Mouse (Mus musculus) spleen, embryonic (tissue): ENCODE data around the gene Eif2b1.
"Not testable (repeated sequence)": the region's sequence is repeated elsewhere in the genome, so short reads cannot be mapped to it uniquely, and the experiment has no call there.

Experiments used
- CTCF ChIA-PET: fragments of 350-600 bp; sonication (Branson Sonifier 250); formaldehyde crosslinking; loops from one replicate; lab custom pipeline; 2022; lab: Charles Lee

The Eif2b1 gene

DNA sequence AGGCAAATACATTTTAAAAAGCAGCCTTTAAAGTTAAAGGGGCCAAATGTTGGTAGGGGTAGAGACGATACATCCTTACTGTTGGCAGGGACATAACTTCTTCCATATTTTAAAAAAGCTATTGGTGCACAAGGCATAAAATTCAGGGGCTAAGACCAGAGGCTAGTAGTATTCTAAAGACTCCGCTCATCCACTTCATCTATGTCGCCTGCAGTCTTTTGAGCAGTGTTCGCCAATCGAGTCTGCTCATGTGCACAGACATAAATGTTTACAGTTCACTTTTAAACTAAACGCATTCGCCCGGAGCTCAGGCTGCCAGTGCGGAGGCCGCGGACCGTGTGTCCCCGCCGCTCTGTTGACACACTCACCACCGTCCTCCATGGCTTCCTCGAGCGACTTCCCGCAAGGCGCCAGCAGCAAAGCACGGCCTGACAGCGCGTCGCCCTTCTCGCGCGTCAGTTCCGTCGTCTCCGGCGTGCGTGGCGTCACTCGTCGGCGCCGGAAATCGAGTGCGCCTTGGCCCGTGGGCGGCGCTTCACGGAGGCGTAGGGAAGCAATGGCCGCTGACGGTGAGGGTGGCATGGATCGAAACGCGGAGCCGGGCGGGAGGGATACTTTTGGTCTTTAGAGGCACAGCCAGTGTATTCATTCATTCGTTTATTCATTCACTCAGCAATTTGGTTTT lies at the start of gene Eif2b1, which contains the start of gene Gtf2h3:
TSS of gene Eif2b1 (minus strand) at position 499 of the 685 bp plus-strand sequence.
TSS of gene Gtf2h3 (plus strand) at position 508 of the 685 bp plus-strand sequence.
- CTCF ChIA-PET: no interaction called here

DNA sequence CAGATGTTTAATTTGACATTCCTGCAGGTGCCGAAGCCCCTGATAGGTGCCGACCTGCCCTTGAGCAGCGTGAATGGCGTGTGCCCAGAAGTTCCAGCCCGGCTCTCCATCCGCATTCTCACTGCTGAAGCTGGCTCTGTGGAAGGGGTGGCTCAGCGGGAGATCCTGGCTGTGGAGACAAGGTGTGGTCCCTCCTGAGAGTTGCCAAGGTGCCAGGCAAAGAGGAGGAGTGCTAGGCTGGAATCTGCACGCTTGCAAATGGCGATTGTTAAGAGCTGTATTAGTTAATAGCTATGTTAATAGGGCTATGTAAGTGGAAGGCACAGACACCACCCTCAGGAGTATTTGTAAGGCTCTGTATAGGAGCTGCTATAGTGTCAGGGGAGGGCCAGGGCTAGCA lies 45.4 kb upstream of the Eif2b1 start:
- CTCF ChIA-PET: no interaction called here

DNA sequence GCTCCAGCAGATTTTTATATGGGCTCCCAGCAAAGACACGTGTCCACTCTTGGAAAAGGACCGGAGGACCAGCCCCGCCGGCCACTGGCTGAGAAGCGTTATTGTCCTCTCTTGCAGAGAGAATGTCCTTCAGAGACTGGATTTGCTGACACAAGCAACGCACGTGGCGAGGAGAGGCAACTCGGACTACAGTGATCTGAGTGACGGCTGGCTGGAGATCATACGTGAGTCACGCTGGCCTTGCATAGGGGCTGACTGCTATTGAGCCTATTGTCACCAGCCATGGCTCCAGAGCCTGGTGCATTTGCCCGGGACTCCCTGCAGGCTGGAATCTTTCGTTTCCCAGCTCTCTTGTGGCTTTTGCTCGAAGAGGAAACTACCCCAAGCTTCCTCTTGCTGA lies 44.0 kb upstream of the Eif2b1 start:
- CTCF ChIA-PET: no interaction called here

DNA sequence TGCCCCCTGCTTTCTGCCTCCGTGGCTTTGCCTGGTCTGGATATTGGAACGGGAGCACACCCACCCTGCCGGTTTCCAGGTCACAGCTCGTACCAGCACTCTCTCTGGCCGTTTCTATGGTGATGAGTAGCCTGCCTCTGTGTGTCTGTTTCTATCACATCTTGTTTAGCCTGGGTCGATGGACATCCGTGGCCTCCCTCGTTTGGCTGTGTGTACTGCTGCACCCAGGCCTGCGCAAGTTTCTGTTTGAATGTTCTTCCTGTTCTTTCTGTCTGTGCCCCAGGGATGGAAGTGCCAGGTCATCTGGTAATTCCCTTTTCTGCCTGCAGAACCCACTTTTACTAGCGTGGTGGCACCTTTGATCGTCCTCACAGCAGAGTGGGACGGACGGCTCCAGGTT lies 42.4 kb upstream of the Eif2b1 start:
- CTCF ChIA-PET: no interaction called here

DNA sequence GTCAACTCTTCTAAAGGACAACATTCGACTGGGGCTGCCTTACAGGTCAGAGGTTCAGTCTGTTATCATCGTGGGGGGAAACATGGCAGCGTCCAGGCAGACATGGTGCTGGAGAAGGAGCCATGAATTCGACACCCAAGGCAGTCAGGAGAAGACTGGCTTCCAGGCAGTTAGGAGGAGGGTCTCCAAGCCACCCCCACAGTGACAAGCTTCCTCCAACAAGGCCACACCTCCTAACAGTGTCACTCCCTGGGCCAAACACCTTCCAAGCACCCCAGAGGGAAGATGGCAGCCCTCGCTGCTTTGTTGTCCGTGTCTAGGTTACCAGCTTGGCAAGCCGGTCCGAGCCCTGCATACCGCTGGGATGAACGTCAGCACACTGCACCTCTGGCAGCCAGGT lies 39.8 kb upstream of the Eif2b1 start:
- CTCF ChIA-PET: interaction anchor here (0.5 kb wide), 1 partner anchor 15 kb away, joined by 3 read pairs; no protein-coding TSS in a partner anchor

DNA sequence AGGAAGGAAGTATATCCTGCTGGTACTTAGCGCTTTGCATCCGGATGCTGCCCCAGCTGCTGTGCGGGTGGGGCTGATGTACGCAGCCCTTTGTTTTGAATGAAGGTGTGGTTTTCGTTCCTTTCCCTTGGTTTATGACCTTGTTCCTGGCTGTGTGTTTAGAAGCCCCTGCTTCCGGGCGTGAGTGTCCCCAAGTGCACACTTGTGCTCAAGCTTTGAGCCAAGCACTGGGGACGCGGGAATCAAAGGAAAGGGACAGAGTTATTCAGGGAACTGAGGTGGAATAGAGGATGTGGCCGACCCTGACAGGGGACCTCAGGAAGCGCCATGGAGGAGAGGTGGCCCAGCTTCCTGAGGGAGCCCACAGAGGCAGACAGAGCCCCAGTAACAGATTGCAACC lies 35.8 kb upstream of the Eif2b1 start:
- CTCF ChIA-PET: no interaction called here

DNA sequence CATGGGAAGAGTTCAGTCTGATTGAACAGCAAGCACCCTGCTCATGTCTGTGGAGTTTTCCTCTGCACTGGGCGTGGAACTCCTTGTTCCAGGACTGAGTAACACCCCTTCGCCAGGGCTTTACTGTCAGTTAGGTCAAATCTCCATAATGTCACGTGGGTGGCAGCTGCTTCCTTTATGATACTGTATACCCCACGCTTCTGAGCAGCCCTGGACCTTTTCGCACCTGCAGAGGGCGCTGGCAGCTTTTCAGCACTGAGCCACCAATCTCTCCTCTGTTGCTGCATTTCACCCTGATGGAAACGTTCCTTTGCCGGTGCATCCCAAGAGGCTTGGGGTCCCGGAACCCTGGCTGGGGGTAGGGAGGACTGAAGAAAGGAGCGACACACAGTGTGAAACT lies 32.0 kb upstream of the Eif2b1 start:
- CTCF ChIA-PET: interaction anchor here (0.6 kb wide), 1 partner anchor 130 kb away, joined by 6 read pairs; no protein-coding TSS in a partner anchor

DNA sequence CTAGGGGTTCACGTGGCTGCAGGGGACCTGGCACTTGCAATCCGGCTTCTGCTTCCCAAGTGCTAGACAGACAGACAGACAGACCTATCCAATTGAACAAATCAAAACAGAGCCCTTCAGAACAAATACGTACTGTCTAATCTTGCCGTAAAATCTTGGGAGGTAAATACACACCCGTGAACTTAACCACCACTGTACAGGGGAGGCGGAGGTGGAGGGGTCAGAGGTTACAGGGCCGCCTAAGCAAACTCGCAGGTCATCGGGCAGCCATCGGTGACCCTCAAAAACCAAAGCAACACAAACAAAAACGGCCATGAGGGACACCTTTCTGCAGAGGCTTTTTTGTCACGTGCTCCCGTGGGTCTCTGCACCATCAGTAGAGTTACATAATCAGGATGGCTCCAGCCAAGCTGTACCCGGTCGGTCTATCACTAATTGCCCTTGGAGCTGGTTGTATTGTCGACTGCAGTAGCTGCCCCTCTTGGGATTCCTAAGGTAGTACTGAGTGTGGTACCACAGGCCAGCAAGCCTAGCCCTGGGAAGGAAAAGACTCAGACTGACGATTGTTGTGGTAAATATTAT lies 26.2 kb upstream of the Eif2b1 start:
- CTCF ChIA-PET: no interaction called here

DNA sequence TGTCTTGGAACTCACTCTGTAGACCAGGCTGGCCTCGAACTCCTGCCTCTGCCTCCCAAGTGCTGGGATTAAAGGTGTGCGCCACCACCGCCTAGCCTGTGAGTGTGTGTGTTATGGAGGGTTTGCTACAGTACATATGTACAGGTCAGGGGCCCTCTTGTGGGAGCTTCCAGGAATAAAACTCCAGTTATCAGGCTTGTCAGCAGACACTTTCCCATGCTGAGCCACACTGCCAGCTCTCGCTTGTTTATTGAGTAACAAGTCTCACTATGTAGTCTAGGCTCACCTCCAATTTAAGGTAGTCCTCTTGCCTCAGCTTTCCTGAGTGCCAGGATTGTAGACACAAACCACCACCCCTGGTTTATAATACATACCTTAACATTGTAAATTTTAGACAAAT lies 25.4 kb upstream of the Eif2b1 start:
- CTCF ChIA-PET: no interaction called here

DNA sequence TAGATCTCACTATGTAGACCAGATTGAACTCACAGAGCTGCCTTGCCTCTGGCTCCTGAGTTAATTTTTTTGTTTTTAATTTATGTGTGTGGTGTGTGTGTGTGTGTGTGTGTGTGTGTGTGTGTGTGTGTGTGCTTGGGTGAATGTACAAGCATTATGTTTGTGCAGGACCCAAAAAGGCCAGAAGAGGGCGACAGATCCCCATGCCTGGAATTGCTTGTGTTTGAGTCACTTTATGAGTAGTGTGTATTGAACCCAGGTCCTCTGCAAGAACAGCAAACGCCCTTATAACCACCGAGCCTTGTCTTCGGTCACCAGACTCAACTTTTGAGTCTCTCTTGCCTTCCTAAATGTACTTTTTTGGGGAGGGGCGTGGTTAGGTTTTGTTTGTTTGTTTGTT lies 23.4 kb upstream of the Eif2b1 start:
- CTCF ChIA-PET: no interaction called here

DNA sequence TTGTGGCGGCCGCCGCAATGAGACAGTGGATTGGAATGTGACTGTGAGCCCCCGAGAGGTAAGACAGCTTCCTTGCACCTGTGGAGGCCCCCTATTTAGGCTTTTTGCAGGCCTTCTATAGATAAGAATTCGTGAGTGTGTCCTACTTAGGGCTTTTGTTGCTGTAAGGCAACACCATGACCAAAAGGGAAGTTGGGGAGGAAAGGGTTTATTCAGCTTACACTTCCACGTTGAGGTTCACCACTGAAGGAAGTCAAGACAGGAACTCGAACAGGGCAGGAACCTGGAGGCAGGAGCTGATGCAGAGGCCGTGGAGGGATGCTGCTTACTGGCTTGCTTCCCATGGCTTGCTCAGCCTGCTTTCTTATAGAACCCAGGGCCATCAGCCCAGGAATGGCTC lies 20.8 kb upstream of the Eif2b1 start:
- CTCF ChIA-PET: not testable (repeated sequence)

DNA sequence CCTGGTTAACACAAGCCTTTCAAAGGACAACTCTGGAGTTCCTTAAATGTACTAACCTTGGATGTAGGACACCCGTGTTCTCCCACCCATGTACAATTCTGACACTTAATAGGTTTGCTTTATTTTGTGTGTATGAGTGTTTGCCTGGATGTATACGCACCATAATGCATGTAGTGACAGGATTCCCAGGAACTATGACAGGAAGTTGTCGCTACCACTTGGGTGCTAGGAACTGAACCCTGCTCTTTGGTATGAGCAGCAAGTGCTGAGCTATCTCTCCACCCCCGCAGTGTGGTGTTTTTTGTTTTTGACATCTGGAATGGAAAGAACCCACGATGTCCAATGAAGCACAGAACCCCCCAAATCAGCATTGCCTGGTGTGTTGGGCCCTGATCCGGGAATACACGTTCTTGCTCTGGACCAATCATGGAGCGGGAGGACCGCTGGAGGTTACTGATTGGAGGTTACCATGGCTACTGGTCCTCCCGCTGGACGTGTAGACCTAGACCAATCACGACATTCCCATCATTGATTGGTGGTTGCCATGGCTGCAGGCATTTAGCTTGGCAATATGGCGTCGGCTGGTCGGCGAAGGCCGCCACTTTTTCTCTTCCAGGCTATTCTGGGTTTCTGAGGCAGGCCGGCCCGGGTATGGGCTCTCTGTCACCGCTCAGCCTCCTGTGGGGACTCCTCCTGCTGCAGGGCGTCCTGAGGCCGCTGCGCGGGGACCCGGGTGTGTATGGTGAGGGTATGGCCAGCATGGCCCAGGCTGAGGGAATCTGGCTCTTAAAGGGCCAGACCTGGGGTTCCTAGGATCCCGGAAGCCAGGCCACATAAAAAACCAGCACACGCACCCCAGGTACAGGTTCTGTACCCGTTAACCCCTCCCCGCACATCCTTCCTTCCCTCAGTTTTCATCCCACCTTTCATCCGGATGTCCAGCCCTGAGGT lies 19.6 kb upstream of the Eif2b1 start:
- CTCF ChIA-PET: no interaction called here

DNA sequence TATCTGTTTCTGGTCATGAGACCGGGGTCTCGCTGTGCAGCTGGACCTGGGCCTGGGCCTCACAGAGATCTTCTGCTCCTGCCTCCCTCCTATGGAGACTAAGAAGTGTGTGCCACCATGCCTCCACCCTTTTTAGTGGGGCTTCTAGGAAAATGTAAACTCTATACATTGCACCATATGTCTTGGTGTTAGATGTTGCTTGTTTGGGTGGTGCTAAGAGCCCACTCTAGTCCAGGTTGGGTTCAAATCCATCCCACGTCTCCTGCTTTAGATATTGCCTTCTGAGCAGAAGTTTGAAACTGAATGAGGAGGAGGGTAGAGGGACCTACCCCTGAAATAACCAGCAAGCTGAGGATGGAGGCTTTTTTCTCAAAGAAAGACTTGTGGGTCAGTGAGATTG lies 13.8 kb upstream of the Eif2b1 start:
- CTCF ChIA-PET: no interaction called here

DNA sequence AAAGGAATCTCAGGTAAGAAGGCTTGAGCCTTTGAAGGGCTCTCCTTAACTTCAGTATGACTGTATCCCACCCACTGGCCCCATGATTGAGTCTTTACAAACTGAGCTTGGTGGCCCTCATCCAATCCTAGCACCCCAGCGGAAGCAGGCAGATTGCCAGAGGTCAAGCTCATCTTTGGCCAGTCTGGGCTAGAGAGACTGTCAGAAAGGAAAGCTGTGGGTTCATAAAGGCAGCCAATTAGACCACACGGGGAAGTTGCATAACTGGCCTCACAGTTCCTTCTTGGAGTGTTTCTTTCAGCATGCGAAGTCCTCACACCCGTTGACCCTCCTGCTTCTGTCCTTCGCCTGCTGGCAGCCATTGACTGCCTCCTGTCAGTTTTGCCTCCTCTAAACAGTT lies 3.6 kb upstream of the Eif2b1 start:
- CTCF ChIA-PET: no interaction called here

DNA sequence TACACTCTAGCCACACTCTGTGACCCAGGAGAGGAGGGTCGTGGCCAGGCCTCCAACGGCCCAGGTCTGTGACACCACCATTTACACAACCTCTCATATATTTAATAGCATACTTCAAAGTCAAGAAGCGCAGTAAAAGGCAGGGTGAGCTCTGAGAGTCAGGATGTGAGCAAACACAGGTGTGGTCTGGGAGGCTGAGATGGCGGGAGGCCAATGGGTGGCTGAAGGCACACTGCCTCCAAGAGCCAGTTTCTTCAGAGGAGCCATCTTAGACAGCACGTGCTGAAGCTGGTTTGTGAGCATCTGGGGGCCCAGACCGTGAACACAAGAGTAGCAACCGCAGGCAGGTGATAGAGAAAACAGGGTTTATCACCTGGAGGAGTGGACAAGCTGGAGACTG lies 3.5 kb downstream of the Eif2b1 start:
- CTCF ChIA-PET: no interaction called here

DNA sequence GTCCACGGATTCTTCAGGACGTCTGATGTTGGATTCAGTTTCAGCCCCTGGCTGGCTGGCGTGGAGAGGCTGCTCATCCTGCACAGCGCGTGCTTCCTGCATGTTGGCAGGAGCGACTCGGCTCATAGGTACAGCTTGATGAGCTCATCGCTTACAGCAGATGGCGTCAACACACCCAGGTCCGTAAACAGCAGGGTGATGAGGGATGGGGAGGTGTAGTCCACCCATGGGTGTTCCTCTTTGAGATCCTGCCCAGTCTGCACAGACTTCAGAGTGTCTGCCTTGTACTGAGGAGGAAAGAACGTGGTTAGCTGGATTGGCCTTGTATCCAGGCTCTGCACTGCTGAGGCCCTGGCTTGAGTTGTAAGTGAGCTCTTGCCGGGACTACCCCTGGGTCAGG lies 7.9 kb downstream of the Eif2b1 start:
- CTCF ChIA-PET: no interaction called here

DNA sequence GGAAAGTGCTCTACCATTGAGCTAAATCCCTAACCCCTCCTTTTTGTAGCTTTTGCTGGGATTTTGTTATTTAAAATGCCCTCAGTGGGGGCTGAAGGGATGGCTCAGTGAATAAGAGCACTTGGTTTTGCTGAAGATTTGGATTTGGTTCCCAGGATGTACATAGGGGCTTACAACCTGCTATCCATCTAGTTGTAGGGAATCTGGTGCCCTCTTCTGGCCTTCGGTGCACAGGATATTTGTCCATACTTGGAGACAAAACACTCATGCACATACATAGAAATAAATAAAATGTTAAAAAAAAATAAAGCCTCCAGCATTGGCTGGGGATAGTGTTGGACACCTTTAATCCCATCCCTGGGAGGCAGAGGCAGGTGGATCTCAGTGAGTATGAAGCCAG lies 23.8 kb downstream of the Eif2b1 start:
- CTCF ChIA-PET: no interaction called here

DNA sequence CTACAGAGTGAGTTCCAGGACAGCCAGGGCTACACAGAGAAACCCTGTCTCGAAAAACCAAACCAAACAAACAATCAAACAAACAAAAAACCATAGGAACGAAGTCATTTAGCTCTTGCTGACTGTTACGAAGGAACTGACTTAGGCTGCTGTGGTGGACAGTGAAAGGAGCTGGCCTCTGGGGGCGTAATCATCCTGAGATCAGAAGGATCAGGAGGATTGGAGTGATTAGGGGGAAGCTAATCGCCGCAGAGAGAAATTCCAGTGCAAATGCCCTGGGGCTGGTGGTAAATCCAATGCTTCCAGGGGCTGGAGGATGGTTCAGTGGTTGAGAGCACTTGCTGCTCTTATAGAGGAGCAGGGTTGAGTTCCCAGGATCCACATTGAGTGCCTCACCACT lies 25.3 kb downstream of the Eif2b1 start:
- CTCF ChIA-PET: interaction anchor here (0.6 kb wide), 2 partner anchors 28 to 119 kb away, joined by 3 to 7 read pairs; no protein-coding TSS in a partner anchor

DNA sequence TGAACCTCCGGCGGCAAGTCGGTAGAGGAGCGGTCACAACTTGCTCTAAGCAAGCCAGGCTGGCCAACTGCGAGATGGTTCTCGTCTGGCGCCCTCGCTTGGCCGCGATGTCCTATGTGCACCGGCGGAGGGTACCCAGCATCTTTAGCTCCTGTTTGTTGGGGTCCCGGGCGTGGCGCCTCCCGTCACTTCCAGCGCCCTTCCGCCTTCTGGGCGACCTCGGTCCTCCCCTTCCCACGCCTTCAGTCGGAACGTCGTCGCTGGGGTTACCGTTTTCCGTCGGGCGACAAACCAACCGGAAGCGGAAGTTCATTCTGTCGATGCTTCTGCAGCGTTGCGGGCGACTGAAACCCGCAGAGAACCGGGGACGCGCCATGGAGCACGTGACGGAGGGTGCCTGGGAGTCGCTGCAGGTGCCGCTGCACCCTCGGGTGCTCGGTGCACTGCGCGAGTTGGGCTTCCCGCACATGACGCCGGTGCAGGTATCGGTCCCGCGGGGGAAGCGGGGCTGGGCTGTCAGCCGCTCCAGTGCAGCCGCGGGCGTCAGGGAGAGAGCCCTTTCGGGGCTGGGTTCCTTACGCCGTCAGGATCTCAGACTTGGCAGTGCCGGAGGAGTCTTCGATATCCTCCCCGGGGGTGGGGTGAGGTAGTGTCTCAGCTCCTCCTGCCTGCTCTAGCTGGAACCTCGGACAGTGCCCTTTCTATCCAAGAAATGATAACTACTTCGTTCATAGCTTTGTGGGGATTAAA lies 26.2 kb downstream of the Eif2b1 start, which contains the start of gene Ddx55:
TSS of gene Ddx55 (plus strand) at position 307 of the 750 bp plus-strand sequence.
- CTCF ChIA-PET: interaction anchor here (0.6 to 0.8 kb wide), 6 partner anchors 13 to 510 kb away, joined by 3 to 7 read pairs (median 4); no protein-coding TSS in a partner anchor

DNA sequence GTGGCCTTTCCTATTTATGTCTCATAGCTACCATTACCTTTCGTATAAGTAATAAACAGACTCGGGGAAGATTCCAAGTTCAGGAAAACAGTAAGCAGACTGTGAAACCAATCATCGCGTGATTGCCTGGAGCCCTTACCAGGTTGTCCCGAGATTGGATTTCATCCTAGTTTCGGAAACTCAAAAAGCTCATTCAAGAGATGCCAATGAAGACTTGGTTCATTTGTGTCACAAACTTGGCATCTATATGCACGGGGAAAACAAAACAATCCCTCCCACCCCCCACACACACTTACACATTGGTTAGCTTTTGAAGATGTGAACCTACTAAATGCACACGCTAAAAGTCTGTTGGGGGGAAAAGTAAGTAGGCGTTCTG lies 26.8 kb downstream of the Eif2b1 start:
- CTCF ChIA-PET: interaction anchor here (0.7 to 0.8 kb wide), 3 partner anchors 12 to 155 kb away, joined by 3 to 5 read pairs (median 4); no protein-coding TSS in a partner anchor
